Mouse (Mus musculus) bone marrow, adult 2 months (tissue): ENCODE results near the gene Selenom.

Experiments
- CTCF ChIP-seq: fragments of 200-500 bp; IDR thresholded peaks from 2 replicates; pipeline ENCODE4 v1.5.1; 2011; ENCODE audit warnings: low read length, control low read depth; ENCODE audit not compliant: control insufficient read depth, insufficient read depth
- POLR2A ChIP-seq: fragments of 200-500 bp; IDR thresholded peaks from 2 replicates; pipeline ENCODE4 v1.6.1; 2011; ENCODE audit warnings: low read depth, mild to moderate bottlenecking, control low read depth, low read length, borderline replicate concordance; ENCODE audit not compliant: control insufficient read depth

DNA sequence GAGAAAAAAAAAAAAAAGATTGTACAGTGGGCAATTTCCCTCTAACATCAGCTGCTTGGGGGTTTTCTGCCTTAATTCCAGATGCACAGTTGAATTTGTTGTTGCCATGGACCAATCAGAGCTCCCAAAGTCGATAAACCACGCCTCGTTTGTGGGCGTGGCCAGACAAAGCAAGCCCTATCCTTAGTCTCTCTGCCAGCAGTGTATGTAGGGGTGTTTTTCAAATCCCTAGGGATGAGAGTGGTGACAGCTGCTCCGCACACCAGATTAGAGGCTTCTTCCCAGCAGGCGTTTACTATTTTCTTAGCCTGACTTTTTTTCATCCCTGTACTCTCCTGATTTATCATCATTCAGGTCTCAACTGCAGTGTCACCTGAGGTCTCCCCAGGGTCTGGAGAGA, 33.5 kb downstream of the Selenom start:
- TF ChIP-seq POLR2A: no peak
- TF ChIP-seq CTCF: no peak
